Mouse (Mus musculus) layer of hippocampus, adult 18-20 months (tissue): ENCODE results near the gene Rbmx. TPM values are rescaled to one million over a fixed set of nuclear protein-coding genes. Genes with fewer than 3 reads are reported as not detected.

Experiments used
- DNase-seq, 2 experiments: peaks; one replicate each; pipeline ENCODE4 v3.0.0; 2022; ENCODE audit warnings: low spot score in 2 of 2
- long read RNA-seq: library from polyadenylated mRNA; stranded (forward); transcript quantifications from one replicate; pipeline ENCODE4 v2.0.0, GENCODE M21; 2021
- total RNA-seq, 2 experiments: library from RNA; stranded (reverse); gene quantifications; 2 replicates each; pipeline ENCODE4 v1.2.3; 2021

The Rbmx gene
- total RNA-seq, result 10 to 100 TPM; 56.5 to 69.7 TPM
- long read RNA-seq, transcript Rbmx-205 (10 exons, 2,139 nt), result major isoform, 7 of 50 reads
- long read RNA-seq, partial matches to known transcripts, result 25 of 50 reads
- long read RNA-seq, other reads (novel, unspliced or antisense), result 17 of 50 reads

- DNase-seq, result peak; percentile 77 to 94
Observed at GRCm38 (mm10) chrX:57392367-57393246, at the start of gene Rbmx. Gene Rbmx, minus strand, starts transcription at chrX:57393036.

GRCm38 (mm10) chrX:57433897-57434296 lies 41.1 kb upstream of the Rbmx start:
- no peak for DNase-seq

- DNase-seq, result peak in 1 of 2 experiments; percentile 9
Observed at GRCm38 (mm10) chrX:57431610-57432009, 38.8 kb upstream of the Rbmx start.

- DNase-seq, result no peak
Observed at GRCm38 (mm10) chrX:57408769-57409168, 15.9 kb upstream of the Rbmx start, which contains the start of gene Gm364. Gene Gm364, plus strand, starts transcription at chrX:57409154.

- DNase-seq, result peak in 1 of 2 experiments; percentile 23
Observed at GRCm38 (mm10) chrX:57403651-57404050, 10.8 kb upstream of the Rbmx start.

GRCm38 (mm10) chrX:57401388-57401787 lies 8.6 kb upstream of the Rbmx start:
- DNase-seq, result no peak

- no peak for DNase-seq
Observed at GRCm38 (mm10) chrX:57393412-57393811, 576 bp upstream of the Rbmx start.

GRCm38 (mm10) chrX:57380915-57381314 lies 11.9 kb downstream of the Rbmx start:
- DNase-seq, result peak in 1 of 2 experiments; percentile 5

GRCm38 (mm10) chrX:57378579-57378978 lies 14.3 kb downstream of the Rbmx start:
- DNase-seq, result no peak

- no peak for DNase-seq
Observed at GRCm38 (mm10) chrX:57377096-57377495, 15.7 kb downstream of the Rbmx start.

GRCm38 (mm10) chrX:57374029-57374428 lies 18.8 kb downstream of the Rbmx start:
- no peak for DNase-seq

- no peak for DNase-seq
Observed at GRCm38 (mm10) chrX:57373543-57373942, 19.3 kb downstream of the Rbmx start.

GRCm38 (mm10) chrX:57372965-57373364 lies 19.9 kb downstream of the Rbmx start:
- DNase-seq, result no peak

GRCm38 (mm10) chrX:57364891-57365569 lies 27.8 kb downstream of the Rbmx start:
- DNase-seq, result no peak

GRCm38 (mm10) chrX:57359316-57359715 lies 33.5 kb downstream of the Rbmx start:
- DNase-seq, result no peak

- no peak for DNase-seq
Observed at GRCm38 (mm10) chrX:57339220-57339619, 53.6 kb downstream of the Rbmx start.

GRCm38 (mm10) chrX:57338371-57339211 lies 54.2 kb downstream of the Rbmx start, which contains the start of gene Arhgef6:
Gene Arhgef6, minus strand, starts transcription at chrX:57338729.
- peak in 1 of 2 experiments; percentile 7 for DNase-seq

GRCm38 (mm10) chrX:57337582-57337981 lies 55.3 kb downstream of the Rbmx start:
- DNase-seq, result no peak

- DNase-seq, result no peak
Observed at GRCm38 (mm10) chrX:57336958-57337357, 55.9 kb downstream of the Rbmx start.

- DNase-seq, result no peak
Observed at GRCm38 (mm10) chrX:57335313-57335712, 57.5 kb downstream of the Rbmx start.
